In the genomic region with DNA sequence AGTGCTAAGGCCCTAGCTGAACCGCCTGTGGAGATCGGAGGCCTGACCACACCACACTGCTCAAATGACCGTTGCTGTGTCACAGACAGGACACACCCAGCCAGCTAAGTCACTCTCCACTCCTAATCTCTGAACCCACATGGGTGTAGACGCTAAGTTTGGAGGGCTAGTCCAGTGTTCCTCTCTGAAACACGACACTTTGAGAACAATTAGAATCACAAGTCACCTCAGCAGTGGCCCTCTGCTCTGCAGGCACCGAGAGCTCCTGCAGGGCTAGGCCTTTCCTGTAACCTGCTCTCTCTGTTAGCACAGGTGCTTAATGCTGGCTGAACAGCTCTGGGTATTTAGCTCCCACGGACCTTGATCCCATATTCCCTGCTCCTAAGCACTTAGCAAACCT, we compare ENCODE assay signal across 13 mouse cellular contexts. TPM values are rescaled to one million over a fixed set of nuclear protein-coding genes. Genes with fewer than 3 reads are reported as not detected.
DNase-seq lines count a peak whose midpoint lies in the region; ATAC-seq lines count a peak whose summit lies in the region.
"Had no signal": no experiment of that assay in that cellular context is flagged by ENCODE, and none has a peak within 500 bp of the region (broad histone marks: within the 10 kb centered on the region; RNA-seq: fewer than 3 reads in every experiment).

No protein-coding gene starts in this region.

- peak overlapping the region; percentile 37; the same call in 1 of the 2 replicates for H3K27ac ChIP-seq in lung, embryonic 16.5 days (ENCODE audit: low read length)
- H3K27ac ChIP-seq in intestine, embryonic 16.5 days (ENCODE audit: low read length) = peak overlapping the region; percentile 86
- H3K27ac ChIP-seq in stomach, embryonic 14.5 days (ENCODE audit: low read length) = peak overlapping the region; percentile 75
- no peak overlapping the region for H3K27ac ChIP-seq in midbrain, embryonic 14.5 days (replicated peaks; ENCODE audit: low read depth, low read length)
- H3K27ac ChIP-seq: limb, embryonic 13.5 days; neural tube, embryonic 12.5 days had no signal

- H3K36me3 ChIP-seq in lung, embryonic 16.5 days (ENCODE audit: control insufficient read depth, insufficient read depth, low read length) = peaks cover 13% of the 10 kb centered on the region
- H3K36me3 ChIP-seq in intestine, embryonic 16.5 days (ENCODE audit: control insufficient read depth, insufficient read depth, low read length) = peaks cover 14% of the 10 kb centered on the region
- H3K36me3 ChIP-seq in stomach, embryonic 14.5 days (ENCODE audit: control insufficient read depth, insufficient read depth, low read length) = peaks cover 17% of the 10 kb centered on the region
- H3K36me3 ChIP-seq in midbrain, embryonic 14.5 days (ENCODE audit: control insufficient read depth, insufficient read depth, low read length) = peaks cover 24% of the 10 kb centered on the region

- 0 out of 2 replicates have a peak, but pooled peaks have one; percentile 32 for ATAC-seq in lung, embryonic 16.5 days (ENCODE audit: low read depth)
- peak; percentile 89 for ATAC-seq in erythroblast, adult 5-6 weeks (replicated peaks; ENCODE audit: low FRiP score, poor library complexity, severe bottlenecking)
- peak; percentile 79 for ATAC-seq in intestine, embryonic 16.5 days
- peak; percentile 74; the same call in 1 of the 2 replicates for ATAC-seq in stomach, embryonic 14.5 days (ENCODE audit: insufficient number of reproducible peaks, insufficient read depth, low FRiP score, low read depth)
- ATAC-seq in midbrain, embryonic 14.5 days (ENCODE audit: low FRiP score, low TSS enrichment) = no peak
- no peak for ATAC-seq in frontal cortex, adult (ENCODE audit: low TSS enrichment)

- H3K4me3 ChIP-seq in lung, embryonic 16.5 days (ENCODE audit: low read length) = no peak overlapping the region
- no peak overlapping the region; the same call in 1 of the 2 replicates for H3K4me3 ChIP-seq in intestine, embryonic 16.5 days (ENCODE audit: low read length)
- no peak overlapping the region for H3K4me3 ChIP-seq in stomach, embryonic 14.5 days (ENCODE audit: low read depth, low read length)
- H3K4me3 ChIP-seq in midbrain, embryonic 14.5 days (replicated peaks; ENCODE audit: low read depth, low read length) = no peak overlapping the region
- H3K4me3 ChIP-seq: limb, embryonic 13.5 days; neural tube, embryonic 12.5 days had no signal

- no peaks in the 10 kb centered on the region for H3K27me3 ChIP-seq in lung, embryonic 16.5 days (ENCODE audit: control insufficient read depth, insufficient read depth, low read depth, low read length)
- H3K27me3 ChIP-seq in intestine, embryonic 16.5 days (replicated peaks; ENCODE audit: control insufficient read depth, insufficient read depth, low read length) = no peaks in the 10 kb centered on the region
- H3K27me3 ChIP-seq in stomach, embryonic 14.5 days (ENCODE audit: control insufficient read depth, insufficient read depth, low read length) = no peaks in the 10 kb centered on the region
- no peaks in the 10 kb centered on the region for H3K27me3 ChIP-seq in midbrain, embryonic 14.5 days (ENCODE audit: control insufficient read depth, insufficient read depth, low read length)
- H3K27me3 ChIP-seq: limb, embryonic 13.5 days; neural tube, embryonic 12.5 days had no signal

- H3K9ac ChIP-seq in lung, embryonic 16.5 days (ENCODE audit: low read length) = 0 out of 2 replicates have a peak overlapping the region, but pooled peaks have one; percentile 15
- peak overlapping the region; percentile 42 for H3K9ac ChIP-seq in intestine, embryonic 16.5 days (ENCODE audit: low read depth, low read length)
- H3K9ac ChIP-seq in stomach, embryonic 14.5 days (replicated peaks; ENCODE audit: low read depth, low read length) = no peak overlapping the region
- H3K9ac ChIP-seq in midbrain, embryonic 14.5 days (replicated peaks; ENCODE audit: low read length) = no peak overlapping the region
- H3K9ac ChIP-seq: limb, embryonic 13.5 days; neural tube, embryonic 12.5 days had no signal

- no peak overlapping the region for H3K4me2 ChIP-seq in lung, embryonic 16.5 days (ENCODE audit: low read depth, low read length)
- peak overlapping the region; percentile 19; the same call in 1 of the 2 replicates for H3K4me2 ChIP-seq in intestine, embryonic 16.5 days (ENCODE audit: low read depth, low read length)
- H3K4me2 ChIP-seq in stomach, embryonic 14.5 days (replicated peaks; ENCODE audit: low read depth, low read length) = no peak overlapping the region
- H3K4me2 ChIP-seq in midbrain, embryonic 14.5 days (ENCODE audit: low read length) = no peak overlapping the region
- H3K4me2 ChIP-seq: limb, embryonic 13.5 days; neural tube, embryonic 12.5 days had no signal

- DNase-seq in lung, postnatal 25 days (ENCODE audit: low spot score) = no peak
- DNase-seq in midbrain, embryonic 14.5 days = no peak
- DNase-seq in left cerebral cortex, adult 18-20 months (ENCODE audit: low spot score in 2 of 2) = no peak
- DNase-seq: cerebellum, adult 2 months; gastrocnemius, postnatal 10 days; thymus, adult 2 months had no signal

- H3K4me1 ChIP-seq in lung, embryonic 16.5 days (replicated peaks; ENCODE audit: control insufficient read depth, insufficient read depth, low read length) = peaks cover 11% of the 10 kb centered on the region
- peaks cover 20% of the 10 kb centered on the region; the same call in 1 of the 2 replicates for H3K4me1 ChIP-seq in intestine, embryonic 16.5 days (ENCODE audit: control insufficient read depth, insufficient read depth, low read length)
- H3K4me1 ChIP-seq in stomach, embryonic 14.5 days (ENCODE audit: control insufficient read depth, insufficient read depth, low read length) = peaks cover 7% of the 10 kb centered on the region
- H3K4me1 ChIP-seq in midbrain, embryonic 14.5 days (ENCODE audit: control insufficient read depth, insufficient read depth, low read length) = peaks cover 6% of the 10 kb centered on the region

- no peaks in the 10 kb centered on the region for H3K9me3 ChIP-seq in lung, embryonic 16.5 days (ENCODE audit: control insufficient read depth, low read length)
- H3K9me3 ChIP-seq in intestine, embryonic 16.5 days (ENCODE audit: control insufficient read depth, low read length) = no peaks in the 10 kb centered on the region
- H3K9me3 ChIP-seq in stomach, embryonic 14.5 days (ENCODE audit: control insufficient read depth, low read depth, low read length) = no peaks in the 10 kb centered on the region
- no peaks in the 10 kb centered on the region for H3K9me3 ChIP-seq in midbrain, embryonic 14.5 days (ENCODE audit: control insufficient read depth, low read length)
- H3K9me3 ChIP-seq: limb, embryonic 13.5 days; neural tube, embryonic 12.5 days had no signal

- WGBS in lung, embryonic 16.5 days = 32% methylated on average over 7 of the region's 7 CpGs
- WGBS in intestine, embryonic 16.5 days = 34% methylated on average over 7 of the region's 7 CpGs
- WGBS in stomach, embryonic 14.5 days = 39% methylated on average over 7 of the region's 7 CpGs
- 36% methylated on average over 7 of the region's 7 CpGs for WGBS in midbrain, embryonic 14.5 days

RNA-seq across cellular contexts. Expression of a gene that starts 5.9 kb away (rescaled TPM):
- polyA plus RNA-seq in lung, embryonic 16.5 days (2015; fragmentation: Nextera tagmentation; extraction: Ambion mirVana) = 43.8 and 45.8 TPM in 2 replicates
- total RNA-seq in erythroblast, adult 5-6 weeks (2015; ENCODE audit: low replicate concordance) = 44.1 and 50.7 TPM in 2 replicates
- 49.2 and 63.3 TPM in 2 replicates for total RNA-seq in erythroblast, adult 5-6 weeks (2017; ENCODE audit: low replicate concordance)
- 77.9 and 86.6 TPM in 2 replicates for polyA plus RNA-seq in intestine, embryonic 16.5 days (2015; fragmentation: Nextera tagmentation; extraction: Ambion mirVana)
- polyA plus RNA-seq in stomach, embryonic 14.5 days (2014; fragmentation: Nextera tagmentation; extraction: Ambion mirVana) = 59.1 and 60.8 TPM in 2 replicates
- 42.2 and 45.0 TPM in 2 replicates for polyA plus RNA-seq in midbrain, embryonic 14.5 days (2014; fragmentation: Nextera tagmentation; extraction: Ambion mirVana)
- total RNA-seq in left cerebral cortex, adult 18-20 months (2021) = 10 to 100 TPM; 21.6 to 23.0 TPM

Comparison
In these comparisons a context has a peak if more than half of its experiments do, and no peak if none do; other contexts are left out.
1. ATAC-seq: peak in lung, embryonic 16.5 days (single experiment), erythroblast, adult 5-6 weeks (single experiment), intestine, embryonic 16.5 days (single experiment) and stomach, embryonic 14.5 days (single experiment); none in midbrain, embryonic 14.5 days (single experiment) and frontal cortex, adult (single experiment).
2. H3K9ac ChIP-seq: peak in lung, embryonic 16.5 days (single experiment) and intestine, embryonic 16.5 days (single experiment); none in stomach, embryonic 14.5 days (single experiment) and midbrain, embryonic 14.5 days (single experiment).